In genomic region chr13:20292348-20292747, GRCm38 (mm10) we compare ENCODE assay signal across 9 mouse cellular contexts.
DNase-seq lines count a peak whose midpoint lies in the region; ATAC-seq and TF ChIP-seq lines count a peak whose summit lies in the region.
"Had no signal": no experiment of that assay in that cellular context is flagged by ENCODE, and none has a peak within 500 bp of the region (broad histone marks: within the 10 kb centered on the region; RNA-seq: fewer than 3 reads in every experiment).

No protein-coding gene starts in this region.

- H3K9me3 ChIP-seq in hindbrain, embryonic 14.5 days (ENCODE audit: control insufficient read depth, low read length): no peaks in the 10 kb centered on the region
- H3K9me3 ChIP-seq: heart, embryonic 13.5 days had no signal

- peak; percentile 77; the same call in 1 of the 2 replicates for TF ChIP-seq CTCF in spleen, adult 2 months (IDR thresholded peaks at IDR 0.05; ENCODE audit: extremely low read depth, insufficient read depth, insufficient read length, insufficient replicate concordance)
- TF ChIP-seq CTCF in embryonic fibroblast, embryonic 13.5 days (IDR thresholded peaks at IDR 0.05; ENCODE audit: borderline replicate concordance, insufficient read depth, low read length): peak; percentile 61; the same call in 1 of the 2 replicates
- TF ChIP-seq CTCF in lung, adult 2 months (IDR thresholded peaks at IDR 0.05; ENCODE audit: insufficient read depth, low read length): peak; percentile 92

- no peak overlapping the region for H3K27ac ChIP-seq in spleen, adult 2 months (ENCODE audit: insufficient read depth, low read length)
- no peak overlapping the region; the same call in 1 of the 2 replicates for H3K27ac ChIP-seq in embryonic fibroblast, embryonic 13.5 days (ENCODE audit: insufficient read depth, low read length)
- H3K27ac ChIP-seq in hindbrain, embryonic 14.5 days: no peak overlapping the region
- H3K27ac ChIP-seq: heart, embryonic 13.5 days had no signal

- TF ChIP-seq POLR2A in spleen, adult 2 months (IDR thresholded peaks at IDR 0.05; ENCODE audit: low read depth, low read length): no peak
- TF ChIP-seq POLR2A in embryonic fibroblast, embryonic 13.5 days (IDR thresholded peaks at IDR 0.05; ENCODE audit: low read depth, low read length): no peak
- no peak for TF ChIP-seq POLR2A in lung, adult 2 months (IDR thresholded peaks at IDR 0.05; ENCODE audit: borderline replicate concordance, extremely low read depth, low read depth, low read length)

- peak; percentile 69; the same call in 1 of the 2 replicates for ATAC-seq in hindbrain, embryonic 14.5 days (ENCODE audit: low FRiP score)
- peak; percentile 70 for ATAC-seq in neutrophil, adult 5-6 weeks (ENCODE audit: extremely low read depth, insufficient number of reproducible peaks, low FRiP score, poor library complexity, severe bottlenecking)

- H3K4me3 ChIP-seq in spleen, adult 2 months (ENCODE audit: extremely low read depth, insufficient read depth, insufficient read length): no peak overlapping the region
- H3K4me3 ChIP-seq in embryonic fibroblast, embryonic 13.5 days (ENCODE audit: insufficient read depth, low read length): no peak overlapping the region
- no peak overlapping the region for H3K4me3 ChIP-seq in hindbrain, embryonic 14.5 days (replicated peaks; ENCODE audit: low read length)
- H3K4me3 ChIP-seq in lung, adult 2 months (replicated peaks; ENCODE audit: extremely low read depth, low read depth, low read length): no peak overlapping the region
- H3K4me3 ChIP-seq: heart, embryonic 13.5 days had no signal

- DNase-seq in spleen, adult 2 months (ENCODE audit: low read depth in 1 of 2, low spot score in 2 of 2): peak; percentile 16 to 26
- DNase-seq in spleen, adult 12 weeks (ENCODE audit: low spot score): no peak
- peak; percentile 26 to 48 for DNase-seq in adrenal gland, adult 18-20 months (ENCODE audit: low spot score in 2 of 2)
- peak; percentile 84 for DNase-seq in hindbrain, embryonic 14.5 days (ENCODE audit: low spot score)
- DNase-seq in lung, adult 2 months: no peak
- DNase-seq in yolk sac, embryonic 10.5 days (ENCODE audit: low spot score): no peak

- no peaks in the 10 kb centered on the region for H3K27me3 ChIP-seq in spleen, adult 2 months (ENCODE audit: control insufficient read depth, insufficient read depth, low read length)
- H3K27me3 ChIP-seq in hindbrain, embryonic 14.5 days (ENCODE audit: control insufficient read depth, insufficient read depth, low read length): no peaks in the 10 kb centered on the region
- H3K27me3 ChIP-seq: heart, embryonic 13.5 days had no signal

- peaks cover 25% of the 10 kb centered on the region for H3K36me3 ChIP-seq in spleen, adult 2 months (ENCODE audit: control insufficient read depth, insufficient read depth, low read length)
- H3K36me3 ChIP-seq in hindbrain, embryonic 14.5 days (replicated peaks; ENCODE audit: control insufficient read depth, insufficient read depth): no peaks in the 10 kb centered on the region
- H3K36me3 ChIP-seq: heart, embryonic 13.5 days had no signal

- H3K4me2 ChIP-seq in hindbrain, embryonic 14.5 days (replicated peaks): no peak overlapping the region
- H3K4me2 ChIP-seq: heart, embryonic 13.5 days had no signal

- peaks cover 2% of the 10 kb centered on the region; the same call in 1 of the 2 replicates for H3K4me1 ChIP-seq in spleen, adult 2 months (ENCODE audit: control insufficient read depth, insufficient read depth, insufficient read length)
- peaks cover 8% of the 10 kb centered on the region for H3K4me1 ChIP-seq in embryonic fibroblast, embryonic 13.5 days (ENCODE audit: control insufficient read depth, insufficient read depth, low read length)
- no peaks in the 10 kb centered on the region for H3K4me1 ChIP-seq in hindbrain, embryonic 14.5 days (replicated peaks; ENCODE audit: control insufficient read depth, insufficient read depth, low read length)
- H3K4me1 ChIP-seq in lung, adult 2 months (ENCODE audit: control insufficient read depth, insufficient read depth, low read length): 0 out of 2 replicates have a peak, but pooled peaks cover 3% of the 10 kb centered on the region
- H3K4me1 ChIP-seq: heart, embryonic 13.5 days had no signal

- H3K9ac ChIP-seq in hindbrain, embryonic 14.5 days: no peak overlapping the region
- H3K9ac ChIP-seq: heart, embryonic 13.5 days had no signal

- WGBS in spleen, adult 2 months: 10% methylated on average over 5 of the region's 5 CpGs
- WGBS in hindbrain, embryonic 14.5 days: 2% methylated on average over 5 of the region's 5 CpGs
- 2% methylated on average over 5 of the region's 5 CpGs for WGBS in lung, adult 2 months

Comparison
In these comparisons a context has a peak if more than half of its experiments do, and no peak if none do; other contexts are left out.
1. DNase-seq: peak in spleen, adult 2 months (2 of 2), adrenal gland, adult 18-20 months (2 of 2) and hindbrain, embryonic 14.5 days (single experiment); none in spleen, adult 12 weeks (single experiment), lung, adult 2 months (single experiment) and yolk sac, embryonic 10.5 days (single experiment).
2. Peak in every context shown above with its lines, with median percentiles within 50 percentile points of each other: CTCF ChIP-seq.